Mouse (Mus musculus) lung, postnatal 0 days (tissue): ENCODE results near the gene Cdkal1. TPM values are rescaled to one million over a fixed set of nuclear protein-coding genes. Genes with fewer than 3 reads are reported as not detected.

Source experiments
- ATAC-seq: fragments of 200-750 bp; cut with Nextera tagmentation; 2 replicates; pipeline ENCODE4 v1.8.0; 2017; ENCODE audit warnings: moderate library complexity
- DNase-seq: peaks from one replicate; pipeline ENCODE4 v3.0.0-alpha.2; 2016; ENCODE audit warnings: low spot score
- H3K27ac ChIP-seq: fragments of 300-500 bp; sonication (generic); 2 replicates; pipeline ENCODE4 v1.5.1; 2014; ENCODE audit warnings: antibody characterized with exemption, mild to moderate bottlenecking, low read length, mixed read lengths
- H3K27me3 ChIP-seq: fragments of 300-500 bp; sonication (generic); replicated peaks from 2 replicates; pipeline ENCODE4 v1.6.1; 2014; ENCODE audit warnings: low read length, mixed read lengths; ENCODE audit not compliant: insufficient read depth
- H3K36me3 ChIP-seq: fragments of 300-500 bp; sonication (generic); 2 replicates; pipeline ENCODE4 v1.6.1; 2014; ENCODE audit warnings: low read length, mixed read lengths; ENCODE audit not compliant: insufficient read depth
- H3K4me1 ChIP-seq: fragments of 300-500 bp; sonication (generic); 2 replicates; pipeline ENCODE4 v1.6.1; 2014; ENCODE audit warnings: antibody characterized with exemption, low read depth, low read length, mixed read lengths; ENCODE audit not compliant: insufficient read depth
- H3K4me2 ChIP-seq: fragments of 300-500 bp; sonication (generic); replicated peaks from 2 replicates; pipeline ENCODE4 v1.6.1; 2014; ENCODE audit warnings: low read depth, mild to moderate bottlenecking, low read length, moderate library complexity, mixed read lengths
- H3K4me3 ChIP-seq: fragments of 300-500 bp; sonication (generic); 2 replicates; pipeline ENCODE4 v1.5.1; 2014; ENCODE audit warnings: low read depth, low read length
- H3K9ac ChIP-seq: fragments of 300-500 bp; sonication (generic); replicated peaks from 2 replicates; pipeline ENCODE4 v1.6.1; 2014; ENCODE audit warnings: low read depth, mild to moderate bottlenecking
- H3K9me3 ChIP-seq: fragments of 300-500 bp; sonication (generic); 2 replicates; pipeline ENCODE4 v1.6.1; 2016; ENCODE audit warnings: low read length, mixed read lengths
- CTCF ChIP-seq: IDR thresholded peaks from 2 replicates; pipeline ENCODE4 v1.5.1; 2016; ENCODE audit warnings: antibody characterized with exemption, mild to moderate bottlenecking
- EP300 ChIP-seq: IDR thresholded peaks from 2 replicates; pipeline ENCODE4 v1.6.1; 2016; ENCODE audit warnings: antibody characterized with exemption, mild to moderate bottlenecking, control low read depth
- WGBS: fragments of 180-500 bp; shearing (Covaris S2); extraction: QIAGEN DNeasy Blood & Tissue Kit; methylation state at CpG from one replicate; pipeline ENCODE4 v1.1.7; 2014; 5-methylcytosine and 5-hydroxymethylcytosine counted together
- polyA plus RNA-seq: library from polyadenylated mRNA; unstranded; fragments of >200 nt; fragmentation: Nextera tagmentation; extraction: Ambion mirVana; gene quantifications from 2 replicates; pipeline ENCODE4 v1.2.1, GENCODE M21; 2015

Gene Cdkal1
- polyA plus RNA-seq, 1 experiment from 2014 or later, result 14.7 TPM

DNA sequence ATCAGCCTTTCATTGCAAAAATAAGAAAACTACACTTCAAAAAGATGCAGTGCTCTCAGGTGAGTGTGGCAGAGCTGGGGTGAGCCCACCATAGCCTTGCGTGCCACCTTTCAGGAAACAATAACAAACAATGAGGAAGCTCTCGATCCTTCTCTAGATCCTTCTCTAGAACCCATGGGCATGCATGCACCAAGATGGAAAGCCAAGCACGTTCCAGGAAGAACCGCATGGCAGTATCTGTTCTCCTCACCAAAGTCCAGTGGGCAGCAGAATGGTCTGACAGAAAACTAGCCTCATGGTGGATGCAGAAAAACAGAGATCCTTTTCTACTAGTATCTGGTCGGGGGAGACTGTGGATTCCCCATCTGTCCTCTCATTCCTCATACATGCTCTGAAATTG, 134.3 kb downstream of the Cdkal1 start:
- ATAC-seq, result no peak
- Histone ChIP-seq H3K4me1 (no peaks in the 10 kb centered on the region), H3K27ac (no peak overlapping the region), H3K4me3 (no peak overlapping the region), H3K36me3 (no peaks in the 10 kb centered on the region), H3K9me3 (no peaks in the 10 kb centered on the region), H3K27me3 (no peaks in the 10 kb centered on the region), H3K4me2 (no peak overlapping the region), H3K9ac (no peak overlapping the region)
- TF ChIP-seq CTCF (no peak), EP300 (no peak)
- DNase-seq, result no peak
- WGBS, result 91% methylated on average over 5 of the region's 5 CpGs

- TF ChIP-seq CTCF, result no peak
- no peak for TF ChIP-seq EP300
- H3K9me3 ChIP-seq, result no peaks in the 10 kb centered on the region
- no peak for ATAC-seq
These were observed 138.9 kb downstream of the Cdkal1 start for GRCm38 (mm10) chr13:29716550-29716949.

GRCm38 (mm10) chr13:29715241-29715841, 140.1 kb downstream of the Cdkal1 start:
- Histone ChIP-seq H3K9ac (no peak overlapping the region), H3K9me3 (no peaks in the 10 kb centered on the region), H3K36me3 (no peaks in the 10 kb centered on the region), H3K27me3 (no peaks in the 10 kb centered on the region), H3K4me1 (peaks cover 7% of the 10 kb centered on the region; the same call in 1 of the 2 replicates), H3K4me3 (no peak overlapping the region), H3K27ac (peak overlapping the region; percentile 51; the same call in 1 of the 2 replicates), H3K4me2 (no peak overlapping the region)
- ATAC-seq, result peak; percentile 62
- peak; percentile 74 for DNase-seq
- WGBS, result 38% methylated on average over 3 of the region's 3 CpGs
- no peak for TF ChIP-seq EP300
- TF ChIP-seq CTCF, result no peak

More at GRCm38 (mm10) chr13:29716550-29716949, 138.9 kb downstream of the Cdkal1 start:
- Histone ChIP-seq H3K4me2 (no peak overlapping the region), H3K4me3 (no peak overlapping the region), H3K27me3 (no peaks in the 10 kb centered on the region), H3K36me3 (no peaks in the 10 kb centered on the region), H3K9ac (no peak overlapping the region), H3K4me1 (peaks cover 7% of the 10 kb centered on the region; the same call in 1 of the 2 replicates), H3K27ac (no peak overlapping the region)
- 78% methylated on average over 4 of the region's 4 CpGs for WGBS
- peak; percentile 9 for DNase-seq

DNA sequence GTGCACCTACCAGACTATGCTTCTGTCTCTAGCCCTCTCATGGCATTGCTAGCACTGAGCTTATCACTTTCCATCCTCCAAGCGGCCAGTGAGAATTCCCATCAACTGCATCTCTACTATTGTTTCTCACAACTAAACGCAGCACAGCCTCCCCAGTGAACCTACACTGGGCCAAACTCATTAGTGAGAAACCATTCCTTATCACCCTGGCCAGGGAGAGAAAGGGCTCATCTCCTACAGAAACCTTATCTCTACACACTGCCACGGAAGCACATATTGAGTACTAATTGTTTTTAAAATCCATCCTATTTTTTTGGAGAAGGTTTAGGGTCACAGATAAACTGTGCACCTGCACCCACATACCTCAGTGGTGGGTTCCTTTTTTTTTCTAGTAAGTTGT, 147.9 kb downstream of the Cdkal1 start:
- no peaks in the 10 kb centered on the region for H3K4me1 ChIP-seq
- no peaks in the 10 kb centered on the region for H3K27me3 ChIP-seq
- no peaks in the 10 kb centered on the region for H3K36me3 ChIP-seq
- H3K9ac ChIP-seq, result no peak overlapping the region
- DNase-seq, result no peak
- ATAC-seq, result no peak
- H3K4me3 ChIP-seq, result no peak overlapping the region
- no peak overlapping the region for H3K27ac ChIP-seq
- no peaks in the 10 kb centered on the region for H3K9me3 ChIP-seq
- WGBS, result 71% methylated on average over 3 of the region's 3 CpGs
- H3K4me2 ChIP-seq, result no peak overlapping the region
- TF ChIP-seq CTCF, result no peak
- no peak for TF ChIP-seq EP300

GRCm38 (mm10) chr13:29701400-29701799, 154.1 kb downstream of the Cdkal1 start:
- Histone ChIP-seq H3K4me2 (no peak overlapping the region), H3K9me3 (no peaks in the 10 kb centered on the region), H3K27ac (no peak overlapping the region), H3K27me3 (no peaks in the 10 kb centered on the region), H3K4me3 (no peak overlapping the region), H3K9ac (no peak overlapping the region), H3K4me1 (no peaks in the 10 kb centered on the region), H3K36me3 (no peaks in the 10 kb centered on the region)
- TF ChIP-seq EP300 (no peak), CTCF (no peak)
- DNase-seq (no peak), ATAC-seq (no peak)
- WGBS, result 64% methylated on average over 1 of the region's 1 CpGs

DNA sequence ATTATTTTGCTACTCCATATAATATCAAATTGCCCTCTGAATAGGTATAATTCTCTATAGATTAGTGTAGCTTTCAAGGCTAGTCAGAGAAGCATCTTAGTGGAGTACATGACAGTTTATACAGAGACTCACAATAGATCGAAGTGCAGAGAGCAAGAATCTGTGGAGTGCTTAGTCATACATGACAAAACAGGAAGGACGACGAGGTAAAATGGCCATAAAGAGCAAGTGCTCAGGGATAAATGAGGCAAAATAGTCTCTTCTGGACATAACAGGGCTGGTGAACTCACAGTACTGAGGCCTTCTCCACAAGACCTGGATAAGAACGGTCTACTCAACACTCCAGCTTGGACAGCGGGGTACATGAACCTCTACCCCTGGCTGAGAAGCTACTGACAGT, 155.6 kb downstream of the Cdkal1 start:
- Histone ChIP-seq H3K27me3 (no peaks in the 10 kb centered on the region), H3K9me3 (no peaks in the 10 kb centered on the region), H3K9ac (no peak overlapping the region), H3K4me3 (no peak overlapping the region), H3K36me3 (no peaks in the 10 kb centered on the region), H3K27ac (no peak overlapping the region), H3K4me1 (no peaks in the 10 kb centered on the region), H3K4me2 (no peak overlapping the region)
- DNase-seq (no peak), ATAC-seq (no peak)
- WGBS, result 91% methylated on average over 5 of the region's 5 CpGs
- TF ChIP-seq EP300 (no peak), CTCF (no peak)
